ENCODE assay signal across 8 mouse cellular contexts in genomic region chr10:57795542-57795941, GRCm38 (mm10). TPM values are rescaled to one million over a fixed set of nuclear protein-coding genes. Genes with fewer than 3 reads are reported as not detected.
DNase-seq lines count a peak whose midpoint lies in the region; ATAC-seq and TF ChIP-seq lines count a peak whose summit lies in the region.

No protein-coding gene starts in this region.

- H3K36me3 ChIP-seq in E14TG2a.4 (ENCODE audit: insufficient read depth, low read length) (no peaks in the 10 kb centered on the region), myocyte (ENCODE audit: control insufficient read depth, insufficient read depth) (no peaks in the 10 kb centered on the region)
- peaks cover 25% of the 10 kb centered on the region for H3K36me3 ChIP-seq in hindbrain, embryonic 10.5 days
- no peaks in the 10 kb centered on the region for H3K36me3 ChIP-seq in limb, embryonic 14.5 days (ENCODE audit: control insufficient read depth, insufficient read depth, low read length)

- no peak for DNase-seq in frontal cortex, postnatal 10 days (ENCODE audit: low spot score in 2 of 2)
- no peak for DNase-seq in hindbrain, embryonic 10.5 days (ENCODE audit: low spot score)
- DNase-seq in limb, embryonic 14.5 days (ENCODE audit: low spot score), result no peak
- DNase-seq in yolk sac, embryonic 10.5 days (ENCODE audit: low spot score), result no peak
- DNase-seq in cerebellum, adult 2 months, result no peak

- 43% methylated on average over 4 of the region's 4 CpGs for WGBS in hindbrain, embryonic 10.5 days
- WGBS in limb, embryonic 14.5 days, result 21% methylated on average over 4 of the region's 4 CpGs
- 63% methylated on average over 4 of the region's 4 CpGs for WGBS in cerebellum, adult 2 months

- H3K27ac ChIP-seq in hindbrain, embryonic 10.5 days, result peak overlapping the region; percentile 90; the same call in 1 of the 2 replicates
- H3K27ac ChIP-seq in limb, embryonic 14.5 days (replicated peaks; ENCODE audit: low read depth, low read length), result no peak overlapping the region
- H3K27ac ChIP-seq in cerebellum, adult 2 months (ENCODE audit: insufficient read depth, low read length), result no peak overlapping the region

- H3K9ac ChIP-seq in limb, embryonic 14.5 days (ENCODE audit: low read depth, low read length, severe bottlenecking), result no peak overlapping the region; the same call in 1 of the 2 replicates

- H3K79me2 ChIP-seq in myocyte (ENCODE audit: control insufficient read depth, insufficient read depth), result no peaks in the 10 kb centered on the region

- H3K4me3 ChIP-seq in E14TG2a.4 (replicated peaks; ENCODE audit: low read length) (peak overlapping the region; percentile 78; the same call in 1 of the 2 replicates), myocyte (peak overlapping the region; percentile 29)
- peak overlapping the region; percentile 62 for H3K4me3 ChIP-seq in hindbrain, embryonic 10.5 days
- H3K4me3 ChIP-seq in limb, embryonic 14.5 days (replicated peaks; ENCODE audit: low read length), result peak overlapping the region; percentile 56
- no peak overlapping the region for H3K4me3 ChIP-seq in cerebellum, adult 2 months (replicated peaks; ENCODE audit: insufficient read depth, low read depth, low read length)

- peaks cover 22% of the 10 kb centered on the region for H3K27me3 ChIP-seq in E14TG2a.4 (ENCODE audit: insufficient read depth, low read length)
- no peaks in the 10 kb centered on the region for H3K27me3 ChIP-seq in hindbrain, embryonic 10.5 days (ENCODE audit: insufficient read depth, poor library complexity, severe bottlenecking)
- H3K27me3 ChIP-seq in limb, embryonic 14.5 days (ENCODE audit: control insufficient read depth, insufficient read depth, low read length), result no peaks in the 10 kb centered on the region
- no peaks in the 10 kb centered on the region for H3K27me3 ChIP-seq in myocyte (ENCODE audit: control insufficient read depth, insufficient read depth, insufficient read length)
- no peaks in the 10 kb centered on the region for H3K27me3 ChIP-seq in cerebellum, adult 2 months (ENCODE audit: control insufficient read depth, insufficient read depth, low read length)

- no peak for TF ChIP-seq CTCF in E14TG2a.4 (conservative IDR thresholded peaks at IDR 0.05; ENCODE audit: low read length)
- TF ChIP-seq CTCF in cerebellum, adult 2 months (IDR thresholded peaks at IDR 0.05; ENCODE audit: borderline replicate concordance, insufficient read depth, low read depth, low read length), result no peak

- peaks cover 10% of the 10 kb centered on the region for H3K4me1 ChIP-seq in E14TG2a.4 (replicated peaks; ENCODE audit: low read depth, low read length)
- peaks cover 23% of the 10 kb centered on the region for H3K4me1 ChIP-seq in hindbrain, embryonic 10.5 days (replicated peaks)
- no peaks in the 10 kb centered on the region for H3K4me1 ChIP-seq in limb, embryonic 14.5 days (ENCODE audit: control insufficient read depth, insufficient read depth, low read length)
- no peaks in the 10 kb centered on the region for H3K4me1 ChIP-seq in cerebellum, adult 2 months (ENCODE audit: control insufficient read depth, insufficient read depth, low read length)

- H3K9me3 ChIP-seq in E14TG2a.4 (ENCODE audit: low read length), result 0 out of 2 replicates have a peak, but pooled peaks cover 5% of the 10 kb centered on the region
- H3K9me3 ChIP-seq in hindbrain, embryonic 10.5 days, result peaks cover 15% of the 10 kb centered on the region
- H3K9me3 ChIP-seq in limb, embryonic 14.5 days (ENCODE audit: control insufficient read depth, low read length), result 0 out of 2 replicates have a peak, but pooled peaks cover 4% of the 10 kb centered on the region

- H3ac ChIP-seq in myocyte (ENCODE audit: control insufficient read depth, insufficient read length), result no peak overlapping the region

- no peak for TF ChIP-seq POLR2A in limb, embryonic 14.5 days (IDR thresholded peaks at IDR 0.05; ENCODE audit: borderline replicate concordance, extremely low read depth, insufficient read depth, insufficient read length)
- TF ChIP-seq POLR2A in myocyte (IDR thresholded peaks at IDR 0.05; ENCODE audit: insufficient read length, low read depth), result no peak
- no peak for TF ChIP-seq POLR2A in cerebellum, adult 2 months (IDR thresholded peaks at IDR 0.05; ENCODE audit: borderline replicate concordance, insufficient read depth, low read length)

- H3K4me2 ChIP-seq in limb, embryonic 14.5 days (replicated peaks; ENCODE audit: low read depth, low read length, severe bottlenecking), result peak overlapping the region; percentile 97
- H3K4me2 ChIP-seq in myocyte (ENCODE audit: low read depth), result peak overlapping the region; percentile 72

- peak; percentile 54 for ATAC-seq in frontal cortex, adult (ENCODE audit: low TSS enrichment)
- ATAC-seq in limb, embryonic 14.5 days (ENCODE audit: low FRiP score, low read depth), result no peak

TF ChIP-seq in myocyte, 11 proteins besides CTCF, POLR2A, EP300 and RAD21:
- TF ChIP-seq MYOG (IDR thresholded peaks at IDR 0.05; ENCODE audit: control insufficient read depth in 1 of 3, insufficient read depth in 1 of 3, insufficient read length in 2 of 3, low read depth in 2 of 3) (no peak), E2F4 (IDR thresholded peaks at IDR 0.05; ENCODE audit: insufficient read depth) (no peak)

RNA-seq across cellular contexts. Expression of gene Smpdl3a, which starts 1.4 kb away (rescaled TPM):
- polyA plus RNA-seq in hindbrain, embryonic 10.5 days (2016; fragmentation: Nextera tagmentation; extraction: Ambion mirVana), result 9.1 and 10.8 TPM in 2 replicates
- 14.1 and 14.3 TPM in 2 replicates for polyA plus RNA-seq in limb, embryonic 14.5 days (2012; rRNA removed)
- polyA plus RNA-seq in limb, embryonic 14.5 days (2014; fragmentation: Nextera tagmentation; extraction: Ambion mirVana), result 13.7 and 16.5 TPM in 2 replicates
- 6.4 TPM for polyA plus RNA-seq in myocyte (2012; fragmentation: generic; extraction: Trizol)
- polyA plus RNA-seq in cerebellum, adult 2 months (2012; rRNA removed), result 29.6 and 37.7 TPM in 2 replicates

RNA-seq across cellular contexts. Expression of gene Fabp7, which starts 10.9 kb away (rescaled TPM):
- polyA plus RNA-seq in hindbrain, embryonic 10.5 days (2016; fragmentation: Nextera tagmentation; extraction: Ambion mirVana), result 518 and 856 TPM in 2 replicates
- 4.6 and 10.1 TPM in 2 replicates for polyA plus RNA-seq in limb, embryonic 14.5 days (2012; rRNA removed)
- polyA plus RNA-seq in limb, embryonic 14.5 days (2014; fragmentation: Nextera tagmentation; extraction: Ambion mirVana), result 8.7 and 10.2 TPM in 2 replicates
- polyA plus RNA-seq in myocyte (2012; fragmentation: generic; extraction: Trizol), result 0.11 TPM
- 109 and 131 TPM in 2 replicates for polyA plus RNA-seq in cerebellum, adult 2 months (2012; rRNA removed)
